Mouse (Mus musculus): Measurements from ENCODE around the gene Dtx4.

Gene Dtx4

DNA sequence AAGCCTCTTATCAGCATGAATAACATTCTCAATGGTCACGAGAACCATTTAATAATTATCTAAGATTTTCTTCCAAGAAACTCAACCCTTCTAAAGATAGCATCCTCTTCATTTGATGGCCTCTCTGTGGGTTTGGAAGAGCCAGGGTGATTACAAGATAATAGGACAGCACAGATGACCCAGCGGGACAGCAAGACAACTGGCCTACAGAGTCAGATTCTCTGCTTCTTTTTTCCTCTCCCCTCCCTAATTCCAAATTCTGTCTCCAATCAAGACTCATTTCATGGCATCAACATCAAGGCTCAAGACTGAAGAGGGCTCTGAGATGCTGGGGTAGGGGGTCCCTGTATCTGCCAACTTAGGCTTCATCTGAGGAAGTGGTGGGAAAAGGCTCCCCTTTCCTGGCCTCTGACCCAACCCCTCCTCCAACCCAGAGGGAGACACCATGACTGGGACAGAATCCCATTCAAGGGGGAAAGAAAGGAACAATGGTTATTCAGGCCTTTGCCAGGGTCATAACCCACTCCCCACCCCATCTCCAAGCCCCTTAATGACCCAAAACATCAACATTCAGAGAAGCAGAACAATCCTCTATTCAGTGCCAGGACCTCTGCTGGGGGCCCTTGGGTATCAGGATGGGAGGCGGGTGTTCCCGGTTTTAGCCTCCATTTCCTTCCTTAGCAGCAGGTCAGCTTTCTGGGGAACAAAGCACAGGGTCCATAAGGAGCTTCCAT lies 7.6 kb downstream of the Dtx4 start:
- no peak for DNase-seq

DNA sequence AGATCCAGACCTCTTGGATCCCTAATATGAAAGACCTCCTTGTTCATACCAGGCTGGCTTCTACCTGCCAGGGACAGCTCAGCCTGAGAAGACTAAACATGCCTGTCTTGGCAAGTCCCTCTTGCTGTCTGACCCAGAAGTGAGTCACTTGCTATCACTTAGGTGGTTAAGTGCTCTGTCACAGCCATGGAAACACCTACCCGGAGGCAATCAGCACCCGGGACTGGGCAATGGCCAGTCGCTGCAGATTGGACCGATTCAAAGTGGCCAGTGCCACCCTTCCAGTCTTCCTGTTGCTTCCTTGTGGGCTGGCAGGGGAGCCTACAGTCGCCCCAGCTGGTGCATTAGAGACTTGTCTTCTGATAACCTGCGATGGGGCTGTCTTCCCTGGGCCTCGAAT lies 9.6 kb downstream of the Dtx4 start:
- DNase-seq = no peak

- no peak for DNase-seq
Observed at GRCm38 (mm10) chr19:12489675-12490570, 11.3 kb downstream of the Dtx4 start.

GRCm38 (mm10) chr19:12488969-12489674 lies 12.1 kb downstream of the Dtx4 start:
- no peak for DNase-seq

DNA sequence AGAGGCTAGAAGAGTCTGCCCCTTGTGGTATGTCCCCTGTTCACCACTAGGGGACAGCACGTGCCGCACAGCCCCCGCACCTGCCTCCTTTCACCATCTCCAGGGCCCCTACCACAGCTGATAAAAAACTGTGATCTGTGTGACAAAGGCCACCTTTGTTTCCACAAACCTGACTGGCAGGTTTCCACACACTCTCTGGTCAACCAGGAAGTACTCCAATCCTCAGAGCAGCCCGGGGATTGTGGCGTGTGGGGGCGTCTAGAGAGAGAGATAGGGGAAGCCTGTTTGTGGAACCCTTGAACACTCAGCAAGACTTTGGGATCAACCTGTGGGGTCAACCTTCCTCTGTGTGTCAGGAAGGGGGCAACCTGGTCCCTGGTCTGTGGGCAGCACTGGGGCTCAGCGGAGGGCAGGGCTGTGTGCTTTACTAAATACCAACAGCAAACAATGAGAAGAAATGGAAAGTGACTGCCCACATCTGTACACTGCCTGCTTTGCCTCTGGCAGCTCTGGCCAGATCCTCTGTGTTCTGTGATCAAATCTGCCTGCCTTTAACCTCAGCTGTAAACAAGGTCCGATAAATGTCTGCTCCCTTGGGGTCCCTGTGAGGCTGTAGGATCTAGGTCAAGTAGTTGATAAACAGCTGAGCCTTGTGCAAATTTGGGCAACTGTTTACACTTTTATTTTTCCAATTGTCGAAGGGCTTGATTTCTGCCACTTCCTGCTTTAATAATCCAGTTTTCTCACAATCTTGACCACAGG lies 12.9 kb downstream of the Dtx4 start:
- DNase-seq = no peak

- no peak for DNase-seq
Observed at GRCm38 (mm10) chr19:12487511-12488204, 13.6 kb downstream of the Dtx4 start.

GRCm38 (mm10) chr19:12486875-12487274 lies 14.4 kb downstream of the Dtx4 start:
- no peak for DNase-seq

GRCm38 (mm10) chr19:12485631-12486030 lies 15.6 kb downstream of the Dtx4 start:
- DNase-seq = no peak

GRCm38 (mm10) chr19:12485223-12485622 lies 16.0 kb downstream of the Dtx4 start:
- no peak for DNase-seq

GRCm38 (mm10) chr19:12484210-12484609 lies 17.0 kb downstream of the Dtx4 start:
- DNase-seq = no peak

DNA sequence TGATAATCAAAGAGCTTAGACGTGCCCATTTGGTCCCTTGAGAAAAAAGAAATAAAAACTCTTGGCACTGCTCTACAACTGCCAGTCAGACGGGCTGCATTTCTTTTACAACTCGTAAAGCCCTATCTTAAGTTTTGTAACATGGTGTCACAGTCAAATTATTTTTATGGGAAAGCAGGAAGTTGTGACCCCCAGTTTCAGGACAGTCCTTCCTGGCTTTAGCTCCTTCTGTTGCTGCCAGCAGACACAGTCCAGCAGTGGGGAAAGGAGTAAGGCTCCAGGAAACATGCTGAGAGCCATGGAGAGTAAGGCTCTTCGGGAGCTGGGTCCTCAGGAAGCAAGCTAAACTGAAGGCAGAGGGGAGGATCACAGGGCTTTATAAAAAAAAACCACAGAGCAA lies 17.5 kb downstream of the Dtx4 start:
- DNase-seq = no peak

DNA sequence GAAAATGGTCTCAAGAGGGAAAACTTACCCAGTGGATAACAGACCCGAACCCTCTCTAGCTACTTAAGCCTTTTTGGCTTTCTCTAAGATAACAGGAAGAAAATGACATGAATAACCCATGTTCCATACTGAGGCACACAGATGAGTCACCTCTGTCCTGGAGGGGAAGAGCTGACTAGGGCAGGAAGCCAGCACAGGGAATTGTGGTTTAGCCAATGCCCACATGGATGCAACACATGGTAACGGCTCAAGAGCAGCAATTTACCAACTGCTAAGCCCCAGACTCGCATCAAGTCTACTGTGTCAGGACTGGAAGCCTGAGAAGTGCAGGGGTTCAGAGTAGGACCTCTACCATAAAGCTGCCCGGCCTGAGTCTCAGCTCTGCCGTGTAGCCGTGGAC lies 22.9 kb downstream of the Dtx4 start:
- no peak for DNase-seq

DNA sequence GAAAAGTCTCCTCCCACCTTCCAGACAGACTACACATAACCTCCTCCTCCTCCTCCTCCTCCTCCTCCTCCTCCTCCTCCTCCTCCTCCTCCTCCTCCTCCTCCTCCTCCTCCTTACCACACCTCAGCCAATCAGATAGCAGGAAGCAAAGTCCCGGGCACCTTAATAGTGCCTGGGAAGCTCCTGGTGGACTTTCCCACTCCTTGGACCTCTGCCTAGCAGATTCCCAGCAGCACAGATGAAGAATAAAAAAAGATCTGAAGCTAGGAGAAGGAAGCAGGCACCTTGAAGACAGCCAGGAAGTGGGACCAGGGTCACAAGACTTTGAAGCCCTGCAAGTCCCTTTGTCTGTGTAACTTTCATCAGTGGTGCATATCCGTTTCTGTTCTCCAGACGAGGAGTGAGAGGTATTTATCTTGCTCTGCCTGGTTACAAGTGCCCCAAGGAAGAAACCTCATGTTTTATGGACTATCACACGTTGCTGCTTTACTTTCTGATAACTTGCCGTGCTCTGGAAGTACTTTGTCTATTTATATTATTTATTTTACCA lies 24.5 kb downstream of the Dtx4 start:
- no peak for DNase-seq

GRCm38 (mm10) chr19:12475380-12476250 lies 25.6 kb downstream of the Dtx4 start:
- peak; percentile 90 for DNase-seq

DNA sequence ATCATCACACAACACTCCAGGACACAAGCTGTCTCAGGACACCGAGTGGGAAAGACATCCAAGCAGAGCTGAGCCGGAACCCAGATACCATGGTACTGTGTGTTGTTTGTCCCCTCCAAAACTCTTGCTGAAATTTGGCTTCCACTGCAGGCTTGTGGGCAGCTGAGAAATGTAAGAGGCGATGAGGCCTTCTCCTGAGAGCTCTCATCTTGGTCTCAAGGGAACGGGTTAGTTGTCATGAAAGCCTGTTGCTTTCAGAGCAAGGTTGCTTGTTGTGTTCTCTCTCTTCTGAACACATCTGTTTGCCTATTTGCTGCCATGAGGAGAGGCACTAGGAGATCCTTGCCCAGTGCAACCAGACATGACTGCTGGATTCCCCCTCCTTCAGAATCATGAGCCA lies 27.3 kb downstream of the Dtx4 start:
- DNase-seq = no peak

GRCm38 (mm10) chr19:12473201-12473641 lies 28.0 kb downstream of the Dtx4 start:
- DNase-seq = no peak

DNA sequence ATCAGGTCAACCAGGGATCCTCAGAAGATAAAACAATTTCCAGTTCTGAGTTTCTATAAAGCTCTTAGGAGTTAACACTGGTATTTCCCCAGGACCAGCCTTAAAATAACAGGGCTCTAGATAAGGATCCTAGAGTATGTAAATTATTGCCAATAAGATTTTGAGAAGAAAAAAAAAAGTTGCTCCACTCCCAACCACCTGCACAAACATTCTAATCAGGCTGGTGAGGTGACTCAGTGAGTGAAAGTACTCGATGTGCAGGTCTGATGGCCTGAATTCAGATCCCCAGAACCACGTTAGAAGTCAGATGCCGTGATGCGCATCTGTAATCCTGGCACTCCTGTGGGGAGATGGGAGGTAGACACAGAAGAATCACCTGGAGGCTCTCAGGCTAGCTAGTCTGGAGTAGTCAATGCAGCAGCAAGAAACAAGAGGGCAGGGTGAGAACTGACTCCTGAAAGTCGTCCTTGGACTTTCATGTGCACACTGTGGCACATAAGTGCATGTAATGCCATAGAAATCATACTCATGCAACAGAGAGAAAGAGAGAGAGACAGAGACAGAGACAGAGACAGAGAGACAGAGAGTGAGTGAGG lies 28.8 kb downstream of the Dtx4 start:
- DNase-seq = no peak

DNA sequence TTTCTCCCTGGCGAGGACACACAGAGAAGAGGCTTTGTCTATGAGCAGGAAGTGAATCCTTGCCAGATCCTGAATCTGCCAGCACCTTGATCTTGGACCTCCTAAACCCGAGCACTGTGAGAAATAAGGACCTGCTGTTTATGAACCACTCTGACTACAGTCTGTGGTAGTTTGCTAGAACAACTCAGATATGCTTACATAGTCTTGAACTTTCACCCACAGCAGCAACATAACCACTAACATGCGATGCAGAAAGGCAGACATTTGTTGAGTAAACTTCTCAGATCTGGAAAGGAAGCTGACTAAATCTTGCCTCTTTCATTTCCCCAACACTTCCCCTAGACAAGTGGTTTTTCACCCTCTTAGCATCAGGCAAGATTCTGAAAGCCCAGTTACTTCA lies 29.4 kb downstream of the Dtx4 start:
- no peak for DNase-seq

DNA sequence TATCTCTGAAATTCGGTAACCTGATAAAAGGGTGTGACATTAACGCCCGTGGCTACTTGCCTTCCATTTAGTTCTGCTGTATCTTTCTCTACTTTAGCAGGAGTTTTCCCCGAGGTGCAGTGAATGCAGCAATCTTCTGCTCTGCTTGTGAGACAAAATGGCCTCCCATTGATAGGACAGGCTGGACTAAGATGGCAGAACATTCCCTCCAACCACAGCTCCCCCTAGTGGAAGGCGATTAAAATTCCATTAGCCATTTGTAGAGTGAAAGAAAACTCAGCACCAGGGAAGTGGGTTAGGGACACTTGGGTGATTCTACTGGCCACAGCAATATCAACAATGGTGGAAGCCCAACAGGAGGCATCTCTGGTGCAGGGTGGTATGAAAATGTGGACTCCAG lies 33.8 kb downstream of the Dtx4 start:
- no peak for DNase-seq

DNA sequence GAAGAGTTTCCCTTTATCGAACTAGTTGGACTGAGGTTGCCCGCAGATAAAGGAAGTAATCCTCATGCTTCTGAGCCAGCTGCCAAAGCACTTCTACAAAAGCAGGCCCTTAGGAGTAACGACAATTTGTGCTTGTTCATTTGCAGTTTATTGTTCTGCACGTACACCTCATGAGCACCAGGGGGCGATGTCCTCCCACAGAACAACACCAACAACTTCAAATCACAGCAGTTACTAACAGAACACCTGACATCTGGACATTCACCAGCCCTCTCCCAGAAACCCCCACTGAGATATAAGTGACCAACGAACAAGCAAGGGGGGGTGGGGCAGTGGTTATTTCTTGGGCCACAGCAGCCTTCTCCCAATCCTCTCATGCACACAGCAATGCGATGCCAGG lies 35.0 kb downstream of the Dtx4 start:
- peak; percentile 26 for DNase-seq

Measured in right cerebral cortex, postnatal 14 days (tissue).